Mouse (Mus musculus): ENCODE results near the gene Nfrkb. TPM values are rescaled to one million over a fixed set of nuclear protein-coding genes. Genes with fewer than 3 reads are reported as not detected.

Nfrkb gene
- total RNA-seq, 2 experiments from 2014 or later = 42.1 to 42.6 TPM

Other genes with a start within 250 kb of the Nfrkb start
- gene Aplp2, start 174.4 kb upstream of the Nfrkb start, total RNA-seq (2021) = 100 to 1,000 TPM; 305 to 324 TPM
- gene Prdm10, start 105.7 kb upstream of the Nfrkb start, total RNA-seq (2021) = 10 to 100 TPM; 26.0 to 27.0 TPM
- gene Tmem45b, start 78.3 kb downstream of the Nfrkb start, total RNA-seq (2021) = not detected